Mouse (Mus musculus) adrenal gland, adult (tissue): Measurements from ENCODE around the gene Mrpl54.

Experiments
- DNase-seq, 2 experiments: peaks; one replicate each; pipeline ENCODE4 v3.0.0; 2022 to 2023; ENCODE audit warnings: low spot score in 1 of 2; ENCODE audit not compliant: inconsistent age in 2 of 2

The Mrpl54 gene

GRCm38 (mm10) chr10:81294442-81294841 lies 27.7 kb upstream of the Mrpl54 start:
- no peak for DNase-seq

DNA sequence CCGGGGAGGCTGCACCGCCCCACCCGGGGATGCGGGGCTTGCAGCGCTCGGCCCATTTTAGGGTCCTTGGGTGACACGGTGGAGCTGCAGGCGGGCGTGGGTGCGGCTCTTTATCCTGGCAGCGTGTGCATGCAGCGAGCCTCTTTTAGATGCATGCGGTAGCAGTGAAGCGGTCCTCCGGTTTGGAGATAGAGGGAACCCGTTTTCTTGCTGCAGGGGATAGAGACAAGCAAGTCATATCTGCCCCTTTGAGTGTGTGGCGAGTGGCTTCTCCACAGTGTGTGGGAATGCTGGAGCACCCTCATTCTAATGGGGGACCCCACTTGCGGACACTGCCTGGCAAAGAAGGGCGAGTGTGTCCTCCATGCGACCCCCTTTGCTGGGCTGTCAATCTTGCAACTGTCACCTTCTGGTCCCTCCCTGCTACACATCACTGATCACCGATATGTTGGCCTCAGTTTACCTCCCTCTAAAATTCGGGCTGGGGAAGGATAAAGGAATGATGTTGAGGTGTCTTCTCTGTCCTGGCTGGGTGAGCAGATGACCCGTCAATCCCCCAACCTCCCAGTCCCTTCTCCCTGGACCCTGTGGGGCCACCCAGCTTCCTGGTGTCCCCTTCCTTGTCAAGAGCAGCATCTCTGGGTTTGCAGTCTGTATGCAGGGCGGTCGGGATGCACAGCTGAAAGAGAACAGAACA lies 26.7 kb upstream of the Mrpl54 start:
- DNase-seq = no peak

DNA sequence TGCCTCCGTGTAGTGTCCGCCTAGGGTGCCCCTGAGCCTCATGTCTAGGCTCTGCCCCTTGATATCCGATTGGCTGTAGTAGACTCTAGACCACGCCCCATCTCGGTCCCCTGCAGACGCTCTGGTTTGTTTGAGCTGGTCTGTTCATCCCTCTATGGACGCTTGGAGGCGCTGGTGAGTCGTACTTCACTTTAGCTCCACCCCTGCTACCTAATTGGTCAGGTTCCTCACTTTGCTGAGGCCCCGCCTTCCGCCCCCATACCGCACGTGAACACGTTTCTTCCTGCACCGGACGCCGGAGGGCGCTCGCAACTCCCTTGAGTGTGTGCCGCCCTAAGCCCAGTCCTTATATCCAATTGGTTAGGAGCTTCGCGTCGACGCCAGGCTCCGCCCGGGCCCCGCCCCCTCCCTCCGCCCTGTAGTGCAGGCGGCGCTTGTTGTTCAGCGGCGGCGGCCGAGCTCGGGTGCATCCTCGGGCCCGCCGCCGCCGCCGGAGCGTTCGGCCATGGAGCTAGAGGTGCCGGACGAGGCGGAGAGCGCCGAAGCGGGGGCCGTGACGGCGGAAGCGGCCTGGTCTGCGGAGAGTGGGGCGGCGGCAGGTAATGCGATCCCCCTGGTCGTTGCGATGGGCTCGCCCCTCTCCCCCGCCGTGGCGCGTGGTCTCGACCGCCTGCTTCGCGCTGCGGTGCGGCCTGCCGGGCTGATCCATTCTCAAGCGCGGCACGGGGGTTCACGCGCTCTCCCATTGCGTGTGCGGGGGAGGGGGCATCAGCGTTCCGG lies 26.0 kb upstream of the Mrpl54 start, which contains the start of gene Pip5k1c:
Gene Pip5k1c, plus strand, starts transcription at position 410 of the 780 bp plus-strand sequence.
- peak; percentile 100 for DNase-seq

- DNase-seq = no peak
Observed at GRCm38 (mm10) chr10:81291511-81292104, 24.9 kb upstream of the Mrpl54 start, which contains the start of gene Tjp3. Gene Tjp3 (minus strand): TSS chr10:81291581.

DNA sequence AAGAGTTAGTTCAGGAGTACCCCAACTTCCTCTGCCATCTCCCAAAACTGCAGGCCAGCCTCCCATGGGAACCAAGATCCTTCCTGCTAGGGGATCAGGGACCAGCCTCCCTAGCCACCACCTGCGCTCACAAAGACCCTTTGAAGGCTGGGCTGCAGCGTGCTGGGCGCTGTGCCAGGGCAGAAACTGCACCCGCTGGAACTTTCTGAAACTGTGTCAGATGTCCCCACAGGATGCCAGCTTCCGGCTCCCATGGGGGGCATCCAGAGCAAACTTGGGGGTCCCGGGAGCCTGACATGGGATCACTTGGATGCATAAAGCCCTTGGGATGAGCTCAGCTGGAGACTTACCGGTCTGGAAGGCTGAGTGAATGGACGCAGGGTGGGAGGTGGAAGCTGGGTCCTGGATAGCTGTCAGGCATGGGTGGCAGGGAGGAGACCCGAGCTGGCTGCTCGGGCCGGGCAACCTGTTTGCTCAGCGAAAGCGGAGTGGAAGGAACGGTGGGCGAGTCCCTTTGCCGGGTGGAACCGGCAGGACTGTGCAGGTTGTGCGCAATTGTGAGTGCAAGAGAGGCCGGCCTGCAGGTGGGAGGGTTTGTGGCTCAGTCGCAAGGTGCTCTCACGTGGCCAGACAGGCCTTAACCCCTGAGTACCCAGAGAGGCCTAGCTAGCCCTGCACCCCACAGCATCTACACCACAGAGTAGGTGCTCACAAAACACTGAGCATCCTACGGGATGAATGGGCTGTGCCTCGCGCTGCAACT lies 24.1 kb upstream of the Mrpl54 start:
- peak in 1 of 2 experiments; percentile 56 for DNase-seq

DNA sequence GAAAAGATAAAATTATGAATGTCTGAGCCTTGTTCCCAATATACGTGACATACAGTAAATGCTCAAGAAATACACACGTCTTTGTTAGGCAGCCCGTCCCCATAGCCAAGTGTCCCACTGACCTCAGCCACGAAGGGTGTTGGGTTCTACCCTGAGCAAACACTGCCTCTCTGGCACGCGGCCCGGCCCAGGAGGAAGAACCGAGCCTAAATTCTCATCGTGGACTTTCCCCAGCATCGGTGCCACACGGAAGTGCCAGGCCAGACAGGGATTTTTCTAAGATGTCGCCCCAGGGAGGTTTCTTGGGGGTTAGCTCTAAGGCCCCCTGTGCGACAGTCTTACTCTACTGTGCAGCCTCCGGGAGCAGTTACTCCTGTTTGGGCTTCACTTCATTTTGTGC lies 23.1 kb upstream of the Mrpl54 start:
- peak in 1 of 2 experiments; percentile 50 for DNase-seq

DNA sequence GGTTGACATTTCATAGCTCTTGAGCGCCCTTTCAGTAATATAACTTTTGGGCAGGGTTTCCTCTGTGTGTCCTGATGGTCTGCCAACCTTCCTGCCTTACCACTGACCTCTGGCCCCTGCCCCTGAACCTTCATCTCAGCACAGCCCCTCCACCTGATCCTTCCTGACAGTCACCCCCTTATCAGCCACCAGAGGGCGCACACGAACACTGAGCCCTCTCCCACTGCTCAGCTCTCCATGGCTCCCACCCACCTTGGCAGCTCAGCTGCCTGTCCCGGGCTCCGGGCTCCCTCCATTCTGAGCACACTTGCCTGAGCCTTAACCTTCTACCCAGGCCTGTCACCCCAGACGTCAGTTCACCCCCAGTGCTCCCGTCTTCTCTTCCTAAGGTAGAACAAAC lies 22.5 kb upstream of the Mrpl54 start:
- peak; percentile 66 to 81 for DNase-seq

DNA sequence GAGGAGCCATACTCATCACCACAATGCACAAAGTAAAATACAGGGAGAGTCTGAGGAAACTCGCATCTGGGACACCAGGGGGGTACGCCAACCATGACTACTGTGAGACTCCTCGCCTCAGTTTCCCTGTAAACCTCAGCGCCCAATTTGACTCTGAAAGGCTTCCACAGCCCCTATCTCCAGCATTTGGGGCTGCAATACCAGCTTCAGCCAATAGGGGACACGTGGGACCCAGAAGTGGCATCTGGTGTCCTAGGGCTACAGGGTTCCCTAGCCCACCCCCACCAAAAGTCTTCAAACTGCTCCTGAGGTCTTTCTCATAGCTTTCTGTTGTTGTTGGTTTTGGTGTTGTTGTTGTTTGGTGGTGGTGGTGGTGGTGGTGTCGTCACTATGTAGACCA lies 21.9 kb upstream of the Mrpl54 start:
- DNase-seq = peak in 1 of 2 experiments; percentile 74

DNA sequence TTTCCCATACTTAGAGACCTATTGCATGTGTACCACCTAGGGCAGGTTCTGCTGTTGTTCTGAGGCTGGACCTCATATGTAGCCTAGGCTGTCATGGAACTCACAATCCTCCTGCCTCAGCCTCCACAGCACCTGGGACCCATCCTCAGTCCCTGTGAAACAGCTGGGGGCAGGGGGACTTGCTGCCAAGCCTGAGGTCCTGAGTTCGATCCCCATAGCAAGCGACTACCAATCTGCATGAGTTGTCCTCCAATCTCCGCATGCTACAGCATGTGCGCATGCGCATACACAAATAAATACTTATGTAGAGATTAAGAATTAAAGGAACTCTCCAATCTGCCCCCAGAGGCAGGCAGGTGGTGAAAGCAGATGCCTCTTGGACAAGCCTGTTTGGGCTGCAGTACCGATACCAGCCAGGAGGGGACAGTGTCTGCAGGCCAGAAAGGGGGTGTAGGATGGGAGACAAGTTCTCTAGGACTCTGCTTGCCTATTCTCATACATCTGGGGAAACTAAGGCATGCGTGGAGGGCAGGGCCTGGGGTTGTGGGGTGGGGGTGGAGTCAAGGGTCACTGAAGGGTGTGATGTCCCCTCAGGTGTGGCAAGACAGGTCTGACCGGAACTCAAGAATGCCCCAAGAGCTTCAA lies 20.9 kb upstream of the Mrpl54 start:
- peak in 1 of 2 experiments; percentile 80 for DNase-seq

GRCm38 (mm10) chr10:81286586-81286985 lies 19.9 kb upstream of the Mrpl54 start:
- no peak for DNase-seq

DNA sequence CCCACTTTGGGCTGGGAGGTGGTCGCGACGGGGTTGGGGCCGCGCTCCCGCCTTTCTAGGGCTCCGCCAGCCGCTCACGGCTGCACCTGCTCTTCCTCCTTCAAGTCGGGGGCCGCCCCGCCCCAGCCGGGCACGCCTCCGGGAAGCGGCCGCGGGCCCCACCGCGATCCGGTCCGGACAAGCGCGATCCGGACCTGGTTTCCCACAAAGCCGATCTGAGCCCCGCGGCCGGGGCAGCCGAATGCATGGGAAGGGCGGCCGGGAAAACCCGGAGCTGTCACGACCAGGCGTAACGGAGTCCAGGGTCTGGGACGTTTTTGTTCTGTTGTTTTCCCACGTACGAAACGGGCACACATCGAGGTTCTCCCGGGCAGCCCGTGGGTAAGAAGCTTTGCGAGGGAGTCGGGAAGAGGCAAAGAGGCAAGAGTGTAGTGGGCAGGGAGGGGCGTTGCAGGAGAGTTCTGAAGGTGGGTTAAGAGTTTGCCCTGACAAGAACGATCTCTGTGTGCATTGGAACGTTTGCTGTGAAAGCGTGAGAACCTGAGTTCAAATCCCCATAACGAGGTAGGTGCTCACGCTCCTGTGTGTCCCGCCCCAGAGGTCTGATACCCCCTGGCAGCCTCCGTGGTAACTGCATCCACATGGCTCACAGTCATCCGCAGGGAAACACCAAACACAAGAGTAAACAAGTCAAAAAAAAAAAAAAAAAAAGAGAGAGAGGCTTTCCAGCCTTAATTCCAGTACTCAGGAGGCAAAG lies 19.1 kb upstream of the Mrpl54 start:
- peak; percentile 86 to 94 for DNase-seq

DNA sequence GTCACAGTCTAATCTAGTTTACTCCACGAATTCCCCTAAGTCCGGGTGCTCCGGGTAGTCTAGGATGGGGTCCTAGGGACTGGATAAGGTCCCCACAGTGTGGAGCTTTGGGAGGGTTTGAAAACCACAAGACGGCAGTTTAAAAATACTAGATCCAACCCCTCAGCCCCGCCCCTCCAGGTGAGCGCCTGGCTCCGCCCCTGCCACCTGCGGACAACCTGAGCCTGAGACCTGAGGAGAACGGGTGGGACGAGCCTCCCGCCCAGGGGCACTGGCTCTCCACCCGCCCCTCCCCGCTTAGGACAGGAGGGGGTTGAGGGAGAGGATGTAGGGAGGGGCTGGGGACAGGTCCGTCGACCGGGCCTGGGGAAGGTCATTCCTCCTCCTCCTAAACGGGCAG lies 18.0 kb upstream of the Mrpl54 start:
- DNase-seq = no peak

- no peak for DNase-seq
Observed at GRCm38 (mm10) chr10:81284189-81284588, 17.5 kb upstream of the Mrpl54 start.

GRCm38 (mm10) chr10:81279496-81279895 lies 12.8 kb upstream of the Mrpl54 start:
- DNase-seq = no peak

DNA sequence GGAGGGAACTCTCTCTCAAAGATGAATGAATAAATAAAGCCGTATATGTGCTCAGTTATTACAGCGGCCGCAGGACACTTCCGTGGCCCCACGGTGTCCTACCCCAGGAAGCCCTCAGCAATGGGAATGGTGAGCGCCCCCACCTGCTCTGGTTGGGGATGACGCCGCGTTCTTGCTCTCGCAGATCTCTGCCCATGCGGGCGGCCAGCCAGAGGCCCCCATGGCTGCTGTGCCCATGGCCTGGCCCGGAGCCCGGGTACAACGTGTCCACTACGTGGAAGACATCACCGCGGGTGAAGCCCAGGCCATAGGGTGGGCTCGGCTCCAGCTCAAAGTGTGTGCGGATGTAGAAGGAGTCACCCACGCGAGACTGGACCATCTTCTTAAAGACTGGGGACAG lies 10.9 kb upstream of the Mrpl54 start:
- no peak for DNase-seq

DNA sequence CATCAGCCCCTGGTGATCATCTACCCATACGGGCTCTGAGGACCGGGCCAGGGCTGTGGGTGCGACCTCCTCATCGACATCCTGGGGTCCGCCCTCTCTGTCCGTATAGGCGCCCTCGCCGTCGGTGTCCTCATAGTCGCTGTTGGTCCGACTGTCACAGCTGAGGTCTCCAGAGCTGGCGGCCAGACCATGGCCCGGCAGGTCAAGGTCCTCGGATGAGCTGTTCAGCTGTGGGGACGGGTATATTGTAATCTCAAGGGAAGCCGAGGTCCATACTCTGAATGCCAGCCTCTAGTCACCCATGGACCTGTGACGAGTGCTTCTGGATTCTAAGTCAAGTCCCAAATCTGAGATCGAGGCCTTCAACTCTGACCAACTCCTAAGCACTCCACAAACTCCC lies 7.1 kb upstream of the Mrpl54 start:
- DNase-seq = peak; percentile 54 to 78

DNA sequence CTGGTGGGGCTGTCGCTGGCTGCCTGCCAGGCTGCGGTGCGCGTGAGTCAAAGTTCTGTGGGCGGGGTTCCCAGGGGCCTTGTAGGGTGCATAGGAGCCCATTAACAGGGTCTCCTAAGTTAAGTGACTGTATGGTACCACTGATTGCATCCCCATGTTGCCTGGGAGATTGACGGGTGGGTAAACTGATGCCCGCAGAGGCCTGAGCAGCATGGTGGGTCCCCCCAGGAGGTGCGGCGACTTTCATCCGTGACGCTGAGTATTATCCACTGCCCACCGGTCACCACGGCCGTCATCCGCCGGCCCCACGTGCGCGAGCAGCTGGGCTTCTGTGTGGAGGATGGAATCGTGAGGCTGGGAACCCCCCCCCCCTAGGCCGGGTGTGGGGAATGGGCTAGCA lies 5.6 kb upstream of the Mrpl54 start:
- DNase-seq = no peak

DNA sequence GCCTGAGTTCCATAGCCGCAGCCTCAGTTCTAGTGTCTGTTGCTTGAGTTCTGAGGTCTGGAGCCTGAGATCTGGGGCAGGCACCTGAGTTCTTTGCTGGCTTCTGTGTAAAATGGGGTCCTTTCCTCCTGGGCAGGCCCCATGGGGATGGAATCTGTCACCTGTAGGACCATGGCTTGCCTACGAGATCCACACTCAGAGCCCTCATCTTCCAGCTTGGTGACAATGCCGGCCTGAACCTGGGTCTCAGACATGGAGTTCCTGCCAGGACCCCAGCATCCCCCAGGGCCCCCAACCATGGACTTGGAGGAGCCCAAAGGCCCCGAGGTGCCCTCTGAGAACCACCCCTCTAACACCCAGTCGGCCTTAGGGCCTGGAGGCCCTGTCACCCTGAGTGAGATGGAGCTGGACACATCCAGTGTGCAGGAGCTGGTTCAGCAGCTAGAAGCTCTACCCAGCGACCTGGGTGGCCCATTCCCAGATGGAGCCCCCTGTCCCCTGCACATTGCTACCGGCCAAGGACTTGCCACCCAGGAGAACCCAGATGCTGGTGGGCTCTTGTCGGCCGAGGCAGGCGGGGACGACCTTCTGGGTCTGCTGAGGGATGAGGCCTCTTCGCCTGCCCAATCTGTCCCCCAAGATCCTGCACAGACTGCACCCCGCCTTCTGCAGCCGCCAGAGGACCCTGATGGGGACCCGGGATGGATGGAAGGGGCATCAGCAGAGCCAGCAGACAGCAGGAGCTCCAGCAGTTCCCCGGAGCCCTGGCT lies 2.1 kb upstream of the Mrpl54 start:
- DNase-seq = no peak

DNA sequence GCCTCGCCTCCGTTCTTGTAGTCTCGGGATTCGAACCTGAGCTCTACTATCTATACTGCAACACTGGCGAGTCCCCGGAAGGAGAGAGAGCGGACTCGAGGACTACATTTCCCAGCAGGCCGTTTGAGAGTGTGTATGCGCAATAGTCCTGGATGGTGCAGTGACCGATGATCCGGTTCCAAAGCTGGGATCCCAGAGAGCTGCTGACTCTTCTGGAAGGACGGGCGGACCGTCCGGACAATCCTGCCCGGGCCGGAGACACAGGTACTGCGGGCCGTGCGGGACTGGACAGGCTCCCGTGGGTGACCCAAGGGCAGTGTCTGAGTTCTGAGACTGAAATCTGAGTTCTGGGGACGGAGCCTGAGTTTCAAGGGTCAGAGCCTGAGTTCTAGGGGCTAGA lies 1.3 kb upstream of the Mrpl54 start:
- peak; percentile 89 to 96 for DNase-seq
